Mouse (Mus musculus) ES-E14 (cell line): Measurements from ENCODE around the gene Heyl.

Experiments
- CHD2 ChIP-seq: IDR thresholded peaks from 2 replicates; pipeline ENCODE4 v1.6.1; 2014; ENCODE audit warnings: mild to moderate bottlenecking, low read depth, low read length, inconsistent platforms
- MAFK ChIP-seq: IDR thresholded peaks from 2 replicates; pipeline ENCODE4 v1.6.1; 2014; ENCODE audit warnings: mild to moderate bottlenecking, low read depth, low read length, inconsistent platforms; ENCODE audit not compliant: insufficient read depth
- ZC3H11A ChIP-seq: IDR thresholded peaks from 2 replicates; pipeline ENCODE4 v1.6.1; 2012; ENCODE audit warnings: low read depth, mild to moderate bottlenecking, inconsistent platforms, low read length, borderline replicate concordance
- ZNF384 ChIP-seq: IDR thresholded peaks from 2 replicates; pipeline ENCODE4 v1.6.1; 2012; ENCODE audit warnings: low read depth, low read length, inconsistent platforms

DNA sequence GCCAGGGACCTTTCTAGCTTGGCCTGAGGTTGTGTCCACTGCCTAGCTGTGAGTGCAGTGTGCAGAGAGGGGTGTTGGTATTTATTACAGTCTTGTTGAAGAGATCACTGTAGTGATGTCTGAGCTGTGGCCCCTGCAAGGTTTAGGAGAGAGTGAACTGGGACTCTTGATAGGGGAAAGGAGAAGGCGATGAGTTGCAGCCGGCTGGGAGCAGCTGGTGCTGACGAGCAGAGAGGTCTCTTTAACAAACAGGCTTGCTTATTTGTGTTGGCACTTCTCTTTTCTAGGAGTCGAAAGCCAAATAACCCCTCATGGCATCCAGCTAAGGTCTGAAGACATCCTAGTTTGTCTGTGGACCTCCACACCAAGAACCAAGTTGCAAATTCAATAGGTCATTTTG lies 64.9 kb downstream of the Heyl start:
- TF ChIP-seq CHD2 (no peak), MAFK (no peak), ZNF384 (no peak), ZC3H11A (no peak)
